ENCODE assay signal across 29 mouse cellular contexts in the genomic region with DNA sequence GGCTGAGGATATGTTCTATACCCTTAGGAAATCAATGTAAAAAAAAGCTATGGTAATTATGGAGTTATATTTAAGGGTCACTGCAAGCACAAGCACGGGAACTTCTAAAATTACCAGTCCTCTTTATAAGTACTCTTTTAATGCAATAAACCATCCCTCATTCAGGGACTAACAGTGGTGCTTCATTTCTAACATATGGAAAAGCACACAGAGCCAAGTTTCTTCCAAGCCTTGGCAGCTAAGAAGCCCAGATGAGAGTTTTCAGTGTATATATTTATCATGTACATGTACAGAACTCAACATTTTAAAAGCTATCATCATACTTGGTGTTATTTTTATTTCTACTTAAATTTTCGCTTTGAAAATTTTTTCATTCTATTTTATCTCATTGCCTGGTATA. TPM values are rescaled to one million over a fixed set of nuclear protein-coding genes. Genes with fewer than 3 reads are reported as not detected.
"Had no signal": no experiment of that assay in that cellular context is flagged by ENCODE, and none has a peak within 500 bp of the region (broad histone marks: within the 10 kb centered on the region; RNA-seq: fewer than 3 reads in every experiment).

No protein-coding gene starts in this region.

- H3K9me3 ChIP-seq: heart, embryonic 10.5 days; heart, embryonic 12.5 days; hindbrain, embryonic 10.5 days; hindbrain, embryonic 12.5 days; intestine, embryonic 15.5 days; limb, embryonic 13.5 days; liver, embryonic 13.5 days; liver, embryonic 15.5 days had no signal

- H3K36me3 ChIP-seq: heart, embryonic 10.5 days; heart, embryonic 12.5 days; hindbrain, embryonic 12.5 days; intestine, embryonic 15.5 days; limb, embryonic 13.5 days; liver, embryonic 13.5 days; liver, embryonic 15.5 days had no signal

- H3K9ac ChIP-seq: heart, embryonic 12.5 days; hindbrain, embryonic 12.5 days; hindbrain, embryonic 14.5 days; intestine, embryonic 15.5 days; limb, embryonic 13.5 days; liver, embryonic 13.5 days; liver, embryonic 15.5 days; liver, postnatal 0 days had no signal

- H3K27me3 ChIP-seq: heart, embryonic 12.5 days; hindbrain, embryonic 12.5 days; intestine, embryonic 15.5 days; limb, embryonic 13.5 days; liver, embryonic 13.5 days; liver, embryonic 15.5 days had no signal

- H3K4me1 ChIP-seq: heart, embryonic 10.5 days; heart, embryonic 12.5 days; intestine, embryonic 15.5 days; liver, embryonic 13.5 days; liver, embryonic 15.5 days had no signal

- DNase-seq: gastrocnemius, adult 2 months; gastrocnemius, postnatal 10 days; gastrocnemius, postnatal 25 days; heart, adult 18-20 months; heart, postnatal 10 days; heart, postnatal 4 days; kidney, adult 18-20 months; kidney, adult 8-10 months; kidney, postnatal 10 days; kidney, postnatal 25 days; kidney, postnatal 4 days; liver; liver, embryonic 13.5 days; liver, postnatal 0 days had no signal

- ATAC-seq: hindbrain, embryonic 16.5 days; inflammation-experienced regulatory T-cells, adult 6 months; intestine, embryonic 15.5 days; intestine, postnatal 0 days; liver, postnatal 0 days had no signal

- H3K4me2 ChIP-seq: heart, embryonic 12.5 days; hindbrain, embryonic 12.5 days; hindbrain, embryonic 14.5 days; intestine, embryonic 15.5 days; limb, embryonic 13.5 days; liver, embryonic 11.5 days; liver, embryonic 13.5 days; liver, embryonic 15.5 days had no signal

- H3K27ac ChIP-seq: gastrocnemius, adult 2 months; heart, embryonic 10.5 days; hindbrain, embryonic 10.5 days; hindbrain, embryonic 12.5 days; hindbrain, embryonic 14.5 days; intestine, embryonic 15.5 days; layer of hippocampus, adult 2 months; limb, embryonic 13.5 days; liver, embryonic 13.5 days; liver, embryonic 15.5 days had no signal

- H3K4me3 ChIP-seq: gastrocnemius, adult 2 months; heart, embryonic 10.5 days; heart, embryonic 12.5 days; hindbrain, embryonic 10.5 days; hindbrain, embryonic 12.5 days; intestine, embryonic 15.5 days; layer of hippocampus, adult 2 months; left cerebral cortex, adult 2 months; limb, embryonic 13.5 days; liver, embryonic 13.5 days; liver, embryonic 15.5 days had no signal

RNA-seq across cellular contexts. Expression of a gene that starts 26.4 kb away (rescaled TPM):
- total RNA-seq: granulocyte monocyte progenitor cell, adult 5-6 weeks had no signal
